Mouse (Mus musculus): ENCODE results near the gene Zfp114. TPM values are rescaled to one million over a fixed set of nuclear protein-coding genes. Genes with fewer than 3 reads are reported as not detected.

Gene Zfp114
- total and polyA plus RNA-seq, 3 experiments, result not detected

- Histone ChIP-seq H3K27ac (ENCODE audit: control insufficient read depth, low read depth, low read length) (no peak overlapping the region), H3K79me2 (ENCODE audit: control insufficient read depth, insufficient read depth, low read length, poor library complexity) (no peaks in the 10 kb centered on the region), H3K36me3 (ENCODE audit: control insufficient read depth in 1 of 2, insufficient read depth in 2 of 2, low read length in 2 of 2) (no peaks in the 10 kb centered on the region), H3K27me3 (ENCODE audit: control insufficient read depth in 1 of 2, insufficient read depth in 2 of 2, low read length in 2 of 2) (no peaks in the 10 kb centered on the region), H3K4me3 (ENCODE audit: control insufficient read depth in 1 of 2, insufficient read depth in 1 of 2, low read depth in 2 of 2, low read length in 2 of 2) (no peak overlapping the region), H3K4me1 (ENCODE audit: control insufficient read depth in 1 of 2, insufficient read depth in 2 of 2, low read length in 2 of 2) (no peaks in the 10 kb centered on the region), H3K9me3 (replicated peaks; ENCODE audit: insufficient read depth, low read length) (no peaks in the 10 kb centered on the region), H3K9ac (ENCODE audit: control insufficient read depth, low read depth, low read length, poor library complexity, severe bottlenecking) (no peak overlapping the region)
- DNase-seq (ENCODE audit: low read depth, low spot score), result no peak
- TF ChIP-seq ZKSCAN1 (IDR thresholded peaks at IDR 0.05; ENCODE audit: low read depth, low read length) (no peak), MYC (IDR thresholded peaks at IDR 0.05; ENCODE audit: low read depth, low read length) (no peak), ZMIZ1 (IDR thresholded peaks at IDR 0.05; ENCODE audit: low read depth, low read length) (no peak), ZNF384 (IDR thresholded peaks at IDR 0.05; ENCODE audit: low read depth, low read length) (no peak)
These were observed 33.5 kb downstream of the Zfp114 start for GRCm38 (mm10) chr7:24208282-24208886.

GRCm38 (mm10) chr7:24210296-24210695 is 35.4 kb downstream of the Zfp114 start:
- H3K79me2 ChIP-seq (ENCODE audit: control insufficient read depth, insufficient read depth, low read length, poor library complexity), result no peaks in the 10 kb centered on the region
- TF ChIP-seq GABPA (IDR thresholded peaks at IDR 0.05; ENCODE audit: low read depth, low read length) (no peak), SMC3 (IDR thresholded peaks at IDR 0.05; ENCODE audit: low read depth, low read length) (no peak), TBP (IDR thresholded peaks at IDR 0.05; ENCODE audit: low read depth, low read length) (no peak), MAX (IDR thresholded peaks at IDR 0.05; ENCODE audit: low read length) (no peak), RCOR1 (IDR thresholded peaks at IDR 0.05; ENCODE audit: low read depth, low read length) (no peak), BHLHE40 (IDR thresholded peaks at IDR 0.05; ENCODE audit: borderline replicate concordance, low read depth, low read length) (no peak), E2F4 (IDR thresholded peaks at IDR 0.05; ENCODE audit: borderline replicate concordance, low read depth, low read length) (no peak), RAD21 (IDR thresholded peaks at IDR 0.05; ENCODE audit: low read depth, low read length) (no peak), CTCF (IDR thresholded peaks at IDR 0.05 in 2 of 3, conservative IDR thresholded peaks at IDR 0.05 in 1 of 3; ENCODE audit: control insufficient read depth in 1 of 3, insufficient read depth in 1 of 3, low read depth in 2 of 3, low read length in 3 of 3, poor library complexity in 1 of 3, severe bottlenecking in 1 of 3) (no peak), ZC3H11A (IDR thresholded peaks at IDR 0.05; ENCODE audit: low read depth, low read length) (no peak), HCFC1 (IDR thresholded peaks at IDR 0.05; ENCODE audit: low read depth, low read length) (no peak), USF2 (IDR thresholded peaks at IDR 0.05; ENCODE audit: borderline replicate concordance in 1 of 2, insufficient read depth in 1 of 2, low read depth in 1 of 2, low read length in 2 of 2) (no peak), POLR2A (IDR thresholded peaks at IDR 0.05; ENCODE audit: control insufficient read depth in 1 of 2, insufficient read depth in 1 of 2, low read depth in 1 of 2, low read length in 2 of 2, poor library complexity in 1 of 2) (no peak), MXI1 (IDR thresholded peaks at IDR 0.05; ENCODE audit: low read depth, low read length) (no peak), JUND (IDR thresholded peaks at IDR 0.05; ENCODE audit: low read depth, low read length) (no peak)
- no peaks in the 10 kb centered on the region for H3K4me1 ChIP-seq (ENCODE audit: control insufficient read depth in 1 of 2, insufficient read depth in 2 of 2, low read length in 2 of 2)
- H3K27me3 ChIP-seq (ENCODE audit: control insufficient read depth in 1 of 2, insufficient read depth in 2 of 2, low read length in 2 of 2), result no peaks in the 10 kb centered on the region
- no peak overlapping the region for H3K27ac ChIP-seq (ENCODE audit: control insufficient read depth, low read depth, low read length)
- no peak overlapping the region for H3K9ac ChIP-seq (ENCODE audit: control insufficient read depth, low read depth, low read length, poor library complexity, severe bottlenecking)
- no peak for DNase-seq (ENCODE audit: low read depth, low spot score)
- H3K36me3 ChIP-seq (ENCODE audit: control insufficient read depth in 1 of 2, insufficient read depth in 2 of 2, low read length in 2 of 2), result no peaks in the 10 kb centered on the region
- no peak overlapping the region for H3K4me3 ChIP-seq (ENCODE audit: control insufficient read depth in 1 of 2, insufficient read depth in 1 of 2, low read depth in 2 of 2, low read length in 2 of 2)
- no peaks in the 10 kb centered on the region for H3K9me3 ChIP-seq (replicated peaks; ENCODE audit: insufficient read depth, low read length)

Measured in MEL (cell line).